Mouse (Mus musculus) ES-Bruce4 (cell line): ENCODE results near the gene Tnf. TPM values are rescaled to one million over a fixed set of nuclear protein-coding genes. Genes with fewer than 3 reads are reported as not detected.

ENCODE experiments used
- H3K27ac ChIP-seq: 2 replicates; pipeline ENCODE4 v1.5.1; 2012; ENCODE audit warnings: low read length, inconsistent platforms; ENCODE audit not compliant: insufficient read depth
- H3K27me3 ChIP-seq: 2 replicates; pipeline ENCODE4 v1.6.1; 2012; ENCODE audit warnings: mild to moderate bottlenecking, low read length, inconsistent platforms; ENCODE audit not compliant: control insufficient read depth, poor library complexity, insufficient read depth, severe bottlenecking
- H3K36me3 ChIP-seq: 2 replicates; pipeline ENCODE4 v1.6.1; 2012; ENCODE audit warnings: inconsistent platforms, mild to moderate bottlenecking, low read length, moderate library complexity; ENCODE audit not compliant: control insufficient read depth, poor library complexity, insufficient read depth, severe bottlenecking
- H3K4me1 ChIP-seq: one replicate; pipeline ENCODE4 v1.8.1; 2011; ENCODE audit warnings: low read length; ENCODE audit not compliant: control insufficient read depth, insufficient read depth
- H3K4me3 ChIP-seq: 2 replicates; pipeline ENCODE4 v1.5.1; 2011; ENCODE audit warnings: low read depth, mild to moderate bottlenecking, low read length
- H3K9ac ChIP-seq: 2 replicates; pipeline ENCODE4 v1.6.1; 2012; ENCODE audit warnings: low read depth, mild to moderate bottlenecking, inconsistent platforms; ENCODE audit not compliant: poor library complexity, severe bottlenecking
- H3K9me3 ChIP-seq: replicated peaks from 2 replicates; pipeline ENCODE4 v1.6.1; 2012; ENCODE audit warnings: mild to moderate bottlenecking, low read length, inconsistent platforms; ENCODE audit not compliant: control insufficient read depth, poor library complexity, insufficient read depth, severe bottlenecking
- CTCF ChIP-seq: IDR thresholded peaks from one replicate; pipeline ENCODE4 v1.8.1; 2011; ENCODE audit warnings: low read depth, low read length
- EP300 ChIP-seq: IDR thresholded peaks from 2 replicates; pipeline ENCODE4 v1.6.1; 2011; ENCODE audit warnings: low read depth, low read length; ENCODE audit not compliant: insufficient read depth
- POLR2A ChIP-seq: IDR thresholded peaks from one replicate; pipeline ENCODE4 v1.8.1; 2011; ENCODE audit warnings: low read length; ENCODE audit not compliant: insufficient read depth
- polyA plus RNA-seq: library from polyadenylated mRNA; stranded (reverse); fragments of >200 nt; gene quantifications from 2 replicates; pipeline ENCODE4 v1.2.4, GENCODE M21; 2011; ENCODE audit warnings: low read depth; ENCODE audit not compliant: missing spikeins, insufficient read depth, insufficient read length

Tnf gene
- polyA plus RNA-seq, 1 experiment, result not detected

- H3K9me3 ChIP-seq, result no peaks in the 10 kb centered on the region
- H3K4me3 ChIP-seq, result no peak overlapping the region
- no peak overlapping the region for H3K27ac ChIP-seq
- H3K36me3 ChIP-seq, result peaks cover 12% of the 10 kb centered on the region
- TF ChIP-seq EP300 (no peak), CTCF (peak; percentile 43)
- no peaks in the 10 kb centered on the region for H3K4me1 ChIP-seq
- no peaks in the 10 kb centered on the region for H3K27me3 ChIP-seq
- no peak overlapping the region for H3K9ac ChIP-seq
Measured at GRCm38 (mm10) chr17:35166352-35167035, 35.3 kb downstream of the Tnf start.

- Histone ChIP-seq H3K9me3 (no peaks in the 10 kb centered on the region), H3K9ac (peak overlapping the region; percentile 60), H3K27ac (peak overlapping the region; percentile 94), H3K36me3 (peaks cover 21% of the 10 kb centered on the region), H3K27me3 (no peaks in the 10 kb centered on the region), H3K4me1 (no peaks in the 10 kb centered on the region), H3K4me3 (peak overlapping the region; percentile 85)
- TF ChIP-seq CTCF, result no peak
- no peak for TF ChIP-seq EP300
- TF ChIP-seq POLR2A, result no peak
Measured at GRCm38 (mm10) chr17:35165451-35166155, 36.2 kb downstream of the Tnf start.

DNA sequence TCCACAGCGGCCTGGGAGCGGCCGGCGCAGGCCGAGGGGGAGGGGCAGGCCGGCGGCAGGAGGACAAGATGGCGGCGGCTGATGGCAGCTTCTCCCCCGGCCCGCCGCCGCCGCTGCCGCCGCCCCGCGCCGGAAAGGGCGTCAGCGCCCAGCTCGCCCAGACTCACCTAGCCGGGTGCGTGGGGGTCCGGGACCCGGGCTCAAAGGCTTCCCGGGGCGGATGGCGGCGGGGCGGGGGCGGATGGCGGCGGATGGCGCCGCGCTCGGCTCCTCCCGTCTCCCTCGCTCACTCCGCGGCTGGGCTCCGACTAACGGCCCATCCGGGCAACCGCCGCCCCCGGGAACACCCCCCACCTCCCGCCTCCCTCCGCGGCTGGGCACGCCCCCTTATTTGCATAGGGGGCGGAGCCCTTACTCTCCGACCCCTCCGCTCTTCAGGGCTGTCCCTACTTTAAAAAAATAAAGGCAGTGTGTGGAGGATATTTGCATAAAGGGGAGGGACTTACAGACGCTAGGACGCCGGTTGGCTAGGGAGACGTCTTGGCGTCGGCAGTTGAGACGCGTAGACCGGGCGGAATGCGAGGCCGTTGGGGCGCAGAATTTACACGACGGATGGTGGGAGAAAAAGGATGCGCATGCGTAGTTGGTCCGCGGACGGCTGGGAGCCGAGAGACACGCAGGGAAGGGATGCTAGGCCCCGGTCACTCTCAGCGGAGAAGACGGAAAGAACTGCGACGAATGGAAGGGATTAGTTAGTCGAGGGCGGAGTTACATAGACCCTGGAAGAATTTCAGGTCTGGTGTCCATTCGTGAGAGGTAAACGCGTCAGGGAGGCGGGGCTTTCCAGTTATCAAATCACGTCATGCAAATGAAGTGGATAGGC is 37.0 kb downstream of the Tnf start, which contains the start of gene Prrc2a:
Prrc2a (minus strand) TSS at position 330 of the 883 bp plus-strand sequence.
- peak within 1 kb of the TSS; percentile 100 for H3K4me3 ChIP-seq
- H3K9ac ChIP-seq, result peak within 1 kb of the TSS; percentile 98
- peaks cover 29% of the 10 kb centered on the region for H3K36me3 ChIP-seq
- no peaks in the 10 kb centered on the region for H3K9me3 ChIP-seq
- H3K27me3 ChIP-seq, result no peaks in the 10 kb centered on the region
- TF ChIP-seq POLR2A (peak; percentile 79), CTCF (no peak), EP300 (0 out of 2 replicates have a peak, but pooled peaks have one; percentile 62)
- H3K4me1 ChIP-seq, result no peaks in the 10 kb centered on the region
- H3K27ac ChIP-seq, result peak within 1 kb of the TSS; percentile 94

DNA sequence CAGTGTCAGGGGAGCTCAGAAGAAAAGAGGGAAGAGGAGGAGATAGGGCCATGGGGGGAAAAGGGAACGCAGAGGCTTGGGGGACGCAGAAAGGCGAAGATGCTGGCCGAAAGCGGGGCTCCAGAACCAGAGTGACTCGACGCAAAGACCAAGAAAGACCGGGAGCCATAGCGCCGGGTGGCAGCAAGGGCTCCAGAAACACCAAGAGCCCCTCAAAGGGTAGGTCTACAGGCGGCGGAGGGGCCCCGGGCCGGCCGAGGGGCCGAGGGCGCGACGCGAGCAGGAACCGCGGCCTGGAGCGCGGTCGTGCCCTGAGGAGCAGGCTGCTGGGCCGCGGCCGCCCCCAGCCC is 37.6 kb downstream of the Tnf start:
- H3K36me3 ChIP-seq, result peaks cover 35% of the 10 kb centered on the region
- H3K27ac ChIP-seq, result peak overlapping the region; percentile 24
- TF ChIP-seq CTCF, result no peak
- no peak for TF ChIP-seq EP300
- no peak for TF ChIP-seq POLR2A
- H3K27me3 ChIP-seq, result no peaks in the 10 kb centered on the region
- H3K4me1 ChIP-seq, result no peaks in the 10 kb centered on the region
- H3K4me3 ChIP-seq, result peak overlapping the region; percentile 100
- H3K9me3 ChIP-seq, result no peaks in the 10 kb centered on the region
- peak overlapping the region; percentile 98 for H3K9ac ChIP-seq

GRCm38 (mm10) chr17:35163326-35164081 is 38.3 kb downstream of the Tnf start:
- no peak for TF ChIP-seq EP300
- TF ChIP-seq POLR2A, result no peak
- no peak for TF ChIP-seq CTCF
- H3K36me3 ChIP-seq, result peaks cover 42% of the 10 kb centered on the region
- no peaks in the 10 kb centered on the region for H3K4me1 ChIP-seq
- peak overlapping the region; percentile 98 for H3K9ac ChIP-seq
- H3K9me3 ChIP-seq, result no peaks in the 10 kb centered on the region
- peak overlapping the region; percentile 100 for H3K4me3 ChIP-seq
- H3K27ac ChIP-seq, result peak overlapping the region; percentile 24
- H3K27me3 ChIP-seq, result no peaks in the 10 kb centered on the region
